Mouse (Mus musculus): ENCODE results near the gene Rufy3. TPM values are rescaled to one million over a fixed set of nuclear protein-coding genes. Genes with fewer than 3 reads are reported as not detected.

The Rufy3 gene
- polyA plus RNA-seq, 1 experiment from 2014 or later, result 18.8 TPM

DNA sequence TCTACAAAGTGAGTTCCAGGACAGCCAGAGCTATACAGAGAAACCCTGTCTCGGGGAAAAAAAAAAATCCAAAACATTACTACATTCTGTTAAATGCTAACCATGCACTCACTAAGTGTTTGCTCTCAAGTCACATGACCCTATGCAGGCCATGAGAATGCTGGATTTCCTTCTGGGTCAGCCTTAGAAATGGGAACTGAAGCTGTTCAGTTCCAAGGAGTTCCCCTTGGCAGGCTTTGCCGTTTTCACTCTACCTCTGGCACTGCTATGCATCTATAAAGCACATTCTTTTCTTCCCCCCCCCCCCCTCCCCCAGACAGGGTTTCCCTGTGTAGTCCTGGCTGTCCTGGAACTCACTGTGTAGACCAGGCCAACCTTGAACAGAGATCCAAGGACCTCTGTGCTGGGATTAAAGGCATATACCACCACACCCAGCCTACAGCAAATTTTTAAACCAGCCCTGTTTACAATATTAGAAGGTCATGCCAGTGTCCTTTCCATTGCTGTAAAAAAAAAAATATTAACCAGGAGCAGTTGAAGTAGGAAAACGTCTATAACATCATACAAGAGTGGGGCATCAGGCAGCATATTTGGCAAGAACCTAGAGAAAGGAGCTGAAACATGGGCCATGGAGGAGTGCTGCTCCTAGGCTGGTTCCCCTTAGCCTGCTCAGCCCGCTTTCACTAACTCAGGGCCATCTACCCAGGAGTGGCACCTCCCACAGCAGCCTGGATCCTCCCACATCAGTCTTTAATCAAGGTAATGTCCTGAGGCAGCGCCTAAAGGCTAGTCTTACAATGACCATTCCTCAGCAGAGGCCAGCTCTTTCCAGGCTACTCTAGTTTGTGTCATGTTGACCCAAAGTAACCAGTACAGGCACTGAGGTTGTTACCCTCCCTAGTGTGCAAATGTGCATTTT lies 31.0 kb downstream of the Rufy3 start:
- no peaks in the 10 kb centered on the region for H3K36me3 ChIP-seq (ENCODE audit: insufficient read depth, low read length)
- peak overlapping the region; percentile 66 for H3K27ac ChIP-seq
- 51% methylated on average over 5 of the region's 5 CpGs for WGBS
- no peaks in the 10 kb centered on the region for H3K9me3 ChIP-seq (replicated peaks; ENCODE audit: low read length)
- no peak overlapping the region for H3K4me2 ChIP-seq (ENCODE audit: low read length)
- H3K27me3 ChIP-seq (ENCODE audit: insufficient read depth, low read length), result no peaks in the 10 kb centered on the region
- TF ChIP-seq CTCF (IDR thresholded peaks at IDR 0.05; ENCODE audit: low read depth), result no peak
- H3K9ac ChIP-seq (ENCODE audit: low read depth, low read length), result no peak overlapping the region
- DNase-seq (ENCODE audit: low spot score) (no peak), ATAC-seq (replicated peaks; ENCODE audit: low FRiP score, low read depth) (peak; percentile 67; the same call in 1 of the 2 replicates)
- H3K4me3 ChIP-seq (replicated peaks; ENCODE audit: low read depth, low read length), result no peak overlapping the region
- H3K4me1 ChIP-seq (replicated peaks; ENCODE audit: insufficient read depth, low read length), result no peaks in the 10 kb centered on the region; the same call in 1 of the 2 replicates

DNA sequence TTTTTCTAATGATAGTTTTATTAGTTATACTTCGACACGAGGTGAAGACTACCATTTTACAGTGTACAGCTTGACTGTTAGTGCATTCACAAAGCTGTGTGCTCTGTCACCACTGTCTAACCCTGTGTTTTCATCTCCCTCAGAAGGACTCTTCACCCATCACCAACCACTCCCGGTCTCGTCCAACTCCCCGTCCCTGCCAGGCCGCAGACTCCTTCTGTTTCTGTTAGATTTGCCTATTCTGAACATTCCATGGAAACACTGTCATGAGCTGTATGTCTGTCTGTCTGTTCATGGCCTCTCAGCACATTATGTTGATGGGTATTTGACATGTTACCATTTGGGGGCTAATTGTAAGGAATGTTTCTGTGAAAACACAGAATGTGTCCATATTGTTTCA lies 34.1 kb downstream of the Rufy3 start:
- Histone ChIP-seq H3K4me3 (replicated peaks; ENCODE audit: low read depth, low read length) (no peak overlapping the region), H3K9ac (ENCODE audit: low read depth, low read length) (no peak overlapping the region), H3K9me3 (replicated peaks; ENCODE audit: low read length) (no peaks in the 10 kb centered on the region), H3K4me1 (replicated peaks; ENCODE audit: insufficient read depth, low read length) (no peaks in the 10 kb centered on the region; the same call in 1 of the 2 replicates), H3K4me2 (ENCODE audit: low read length) (no peak overlapping the region), H3K36me3 (ENCODE audit: insufficient read depth, low read length) (no peaks in the 10 kb centered on the region), H3K27ac (no peak overlapping the region), H3K27me3 (ENCODE audit: insufficient read depth, low read length) (no peaks in the 10 kb centered on the region)
- TF ChIP-seq CTCF (IDR thresholded peaks at IDR 0.05; ENCODE audit: low read depth), result no peak
- DNase-seq (ENCODE audit: low spot score) (no peak), ATAC-seq (replicated peaks; ENCODE audit: low FRiP score, low read depth) (no peak)
- 60% methylated on average over 6 of the region's 6 CpGs for WGBS

DNA sequence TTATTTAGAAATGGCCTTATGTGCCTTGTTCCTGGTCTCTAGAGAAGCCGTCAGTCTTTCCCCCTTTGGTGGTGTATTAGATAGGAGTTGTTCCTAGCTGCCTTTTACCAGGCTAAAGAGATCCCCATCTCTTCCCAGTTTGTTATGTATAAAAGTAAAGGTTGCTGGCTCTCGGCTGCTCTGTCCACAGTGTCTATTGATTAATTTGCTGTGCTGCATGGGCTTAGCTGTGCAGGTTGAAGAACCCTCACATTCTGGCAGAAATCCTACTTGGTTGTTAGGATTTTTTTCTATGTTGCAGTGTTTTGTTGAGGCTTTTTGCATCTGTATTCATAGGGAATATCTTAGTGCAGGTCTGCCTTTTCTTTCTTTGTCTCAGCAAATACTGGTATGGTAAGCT lies 37.2 kb downstream of the Rufy3 start:
- DNase-seq (ENCODE audit: low spot score) (no peak), ATAC-seq (replicated peaks; ENCODE audit: low FRiP score, low read depth) (no peak)
- Histone ChIP-seq H3K4me2 (ENCODE audit: low read length) (no peak overlapping the region), H3K36me3 (ENCODE audit: insufficient read depth, low read length) (no peaks in the 10 kb centered on the region), H3K4me1 (replicated peaks; ENCODE audit: insufficient read depth, low read length) (no peaks in the 10 kb centered on the region), H3K27me3 (ENCODE audit: insufficient read depth, low read length) (no peaks in the 10 kb centered on the region), H3K27ac (no peak overlapping the region), H3K9ac (ENCODE audit: low read depth, low read length) (no peak overlapping the region), H3K4me3 (replicated peaks; ENCODE audit: low read depth, low read length) (no peak overlapping the region), H3K9me3 (replicated peaks; ENCODE audit: low read length) (no peaks in the 10 kb centered on the region)
- TF ChIP-seq CTCF (IDR thresholded peaks at IDR 0.05; ENCODE audit: low read depth), result no peak
- WGBS, result 66% methylated on average over 2 of the region's 2 CpGs

DNA sequence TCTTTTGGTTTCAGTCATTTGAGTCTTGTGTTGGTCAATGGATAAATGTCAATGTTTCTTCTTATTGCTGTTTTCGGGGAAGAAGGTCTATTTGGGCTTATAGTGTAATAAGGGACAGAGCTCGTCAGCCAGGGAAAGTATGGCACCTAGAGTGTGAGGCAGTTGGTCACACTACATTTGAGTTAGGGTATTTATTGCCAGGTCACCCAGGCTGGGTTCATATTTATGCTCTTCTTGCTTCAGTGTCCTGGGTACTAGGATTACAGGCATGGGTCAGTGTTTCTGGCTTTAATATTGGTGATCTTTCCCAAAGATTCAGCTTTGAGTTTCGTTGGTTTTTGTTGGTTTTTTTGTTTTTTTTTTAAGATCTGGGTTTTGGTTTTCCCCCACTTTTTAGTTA lies 37.9 kb downstream of the Rufy3 start:
- no peak for TF ChIP-seq CTCF (IDR thresholded peaks at IDR 0.05; ENCODE audit: low read depth)
- ATAC-seq (replicated peaks; ENCODE audit: low FRiP score, low read depth) (no peak), DNase-seq (ENCODE audit: low spot score) (peak; percentile 25)
- Histone ChIP-seq H3K4me2 (ENCODE audit: low read length) (no peak overlapping the region), H3K4me1 (replicated peaks; ENCODE audit: insufficient read depth, low read length) (no peaks in the 10 kb centered on the region), H3K36me3 (ENCODE audit: insufficient read depth, low read length) (no peaks in the 10 kb centered on the region), H3K4me3 (replicated peaks; ENCODE audit: low read depth, low read length) (no peak overlapping the region), H3K9ac (ENCODE audit: low read depth, low read length) (no peak overlapping the region), H3K27me3 (ENCODE audit: insufficient read depth, low read length) (no peaks in the 10 kb centered on the region), H3K9me3 (replicated peaks; ENCODE audit: low read length) (no peaks in the 10 kb centered on the region), H3K27ac (no peak overlapping the region)
- WGBS, result 38% methylated on average over 3 of the region's 3 CpGs

DNA sequence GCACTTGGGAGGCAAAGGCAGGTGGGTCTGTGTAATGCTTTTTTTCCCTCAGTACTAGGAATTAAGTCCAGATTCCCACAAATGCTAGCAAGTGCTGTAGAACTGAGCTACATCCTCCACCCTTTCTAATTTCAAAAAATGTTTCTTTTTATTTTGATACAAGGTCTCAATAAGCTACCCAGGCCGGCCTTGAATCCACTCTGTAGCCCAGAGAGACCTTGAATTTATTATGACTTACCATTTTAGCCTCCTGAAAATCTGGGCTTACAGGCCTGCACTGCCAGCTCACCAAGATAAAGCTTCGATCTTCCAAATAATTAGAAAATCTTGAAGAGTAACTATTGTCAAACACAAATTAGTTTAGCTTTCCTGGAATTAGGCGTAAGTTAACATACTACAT lies 39.2 kb downstream of the Rufy3 start:
- no peaks in the 10 kb centered on the region for H3K36me3 ChIP-seq (ENCODE audit: insufficient read depth, low read length)
- 94% methylated on average over 3 of the region's 3 CpGs for WGBS
- ATAC-seq (replicated peaks; ENCODE audit: low FRiP score, low read depth) (no peak), DNase-seq (ENCODE audit: low spot score) (no peak)
- H3K9ac ChIP-seq (ENCODE audit: low read depth, low read length), result no peak overlapping the region
- H3K9me3 ChIP-seq (replicated peaks; ENCODE audit: low read length), result no peaks in the 10 kb centered on the region
- no peak overlapping the region for H3K4me2 ChIP-seq (ENCODE audit: low read length)
- no peak overlapping the region for H3K4me3 ChIP-seq (replicated peaks; ENCODE audit: low read depth, low read length)
- H3K27me3 ChIP-seq (ENCODE audit: insufficient read depth, low read length), result no peaks in the 10 kb centered on the region
- TF ChIP-seq CTCF (IDR thresholded peaks at IDR 0.05; ENCODE audit: low read depth), result no peak
- no peak overlapping the region for H3K27ac ChIP-seq
- H3K4me1 ChIP-seq (replicated peaks; ENCODE audit: insufficient read depth, low read length), result no peaks in the 10 kb centered on the region

DNA sequence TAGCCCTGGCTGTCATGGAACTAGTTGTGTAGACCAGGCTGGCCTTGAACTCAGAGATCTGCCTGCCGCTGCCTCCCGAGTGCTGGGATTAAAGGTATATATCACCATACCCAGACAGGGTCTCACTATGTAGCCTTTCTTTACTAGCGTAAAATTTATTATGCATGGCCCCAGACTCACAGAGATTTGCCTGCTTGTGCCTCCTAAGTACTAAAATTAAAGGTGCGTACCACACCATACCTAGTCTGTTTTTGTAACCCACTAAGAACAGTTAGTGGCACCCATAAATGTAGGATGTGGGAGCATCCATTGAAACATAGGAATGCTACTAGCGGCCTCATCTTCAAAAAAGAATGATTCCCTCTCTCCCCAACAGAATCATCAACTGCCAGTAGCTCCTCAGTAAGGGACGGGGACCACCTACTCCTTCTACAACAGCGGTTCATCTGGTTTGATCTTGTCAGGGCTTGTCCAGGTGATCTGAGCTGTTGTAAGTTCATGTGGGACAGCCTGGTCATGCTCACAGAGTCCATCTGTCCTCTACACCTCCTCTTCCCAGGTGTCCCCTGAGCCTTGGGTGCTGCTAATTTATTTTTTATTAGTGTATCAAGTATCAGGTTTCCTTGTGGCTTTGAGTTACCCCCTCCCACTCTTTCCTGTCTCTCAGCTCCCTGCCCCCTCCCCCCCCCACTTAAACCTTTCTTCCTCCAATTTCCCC lies 40.0 kb downstream of the Rufy3 start:
- Histone ChIP-seq H3K4me3 (replicated peaks; ENCODE audit: low read depth, low read length) (no peak overlapping the region), H3K9ac (ENCODE audit: low read depth, low read length) (no peak overlapping the region), H3K9me3 (replicated peaks; ENCODE audit: low read length) (no peaks in the 10 kb centered on the region), H3K36me3 (ENCODE audit: insufficient read depth, low read length) (no peaks in the 10 kb centered on the region), H3K4me1 (replicated peaks; ENCODE audit: insufficient read depth, low read length) (no peaks in the 10 kb centered on the region), H3K4me2 (ENCODE audit: low read length) (no peak overlapping the region), H3K27ac (no peak overlapping the region), H3K27me3 (ENCODE audit: insufficient read depth, low read length) (no peaks in the 10 kb centered on the region)
- no peak for DNase-seq (ENCODE audit: low spot score)
- ATAC-seq (replicated peaks; ENCODE audit: low FRiP score, low read depth), result no peak; the same call in 1 of the 2 replicates
- WGBS, result 61% methylated on average over 7 of the region's 7 CpGs
- TF ChIP-seq CTCF (IDR thresholded peaks at IDR 0.05; ENCODE audit: low read depth), result no peak
